Mouse (Mus musculus) right cerebral cortex, postnatal 10 days (tissue): ENCODE results near the gene Kif2c.
A peak's percentile ranks its signal among the peaks of the same experiment; 100 is the strongest.
"Not testable (repeated sequence)": the region's sequence is repeated elsewhere in the genome, so short reads cannot be mapped to it uniquely, and the experiment has no call there.

Experiments
- DNase-seq, 2 experiments: peaks; one replicate each; pipeline ENCODE4 v3.0.0; 2021; ENCODE audit warnings: low spot score in 2 of 2

Kif2c gene

DNA sequence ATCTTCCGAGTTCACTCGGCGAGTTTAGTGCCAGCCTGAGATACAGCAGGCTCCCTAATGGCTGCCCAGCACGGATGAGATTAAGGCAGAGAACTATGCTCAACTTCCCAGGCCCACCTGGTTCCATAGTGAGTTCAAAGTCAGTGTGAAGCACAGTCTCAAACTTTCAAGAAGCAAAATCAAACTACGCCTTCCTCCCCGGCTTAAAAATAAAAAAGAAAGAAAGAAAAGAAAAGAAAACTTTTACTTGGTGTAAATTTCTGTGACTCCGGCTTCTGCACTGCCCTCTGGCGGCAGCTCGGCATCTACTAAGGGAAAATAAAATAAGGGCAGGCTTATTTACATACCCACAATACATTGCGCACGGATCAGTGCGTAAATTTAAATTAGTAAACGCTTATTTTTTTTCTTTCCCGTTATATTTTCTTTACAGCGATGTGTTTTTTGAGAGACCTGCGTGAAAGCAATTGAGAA, 7.0 kb upstream of the Kif2c start:
- peak; percentile 87 to 91 for DNase-seq

DNA sequence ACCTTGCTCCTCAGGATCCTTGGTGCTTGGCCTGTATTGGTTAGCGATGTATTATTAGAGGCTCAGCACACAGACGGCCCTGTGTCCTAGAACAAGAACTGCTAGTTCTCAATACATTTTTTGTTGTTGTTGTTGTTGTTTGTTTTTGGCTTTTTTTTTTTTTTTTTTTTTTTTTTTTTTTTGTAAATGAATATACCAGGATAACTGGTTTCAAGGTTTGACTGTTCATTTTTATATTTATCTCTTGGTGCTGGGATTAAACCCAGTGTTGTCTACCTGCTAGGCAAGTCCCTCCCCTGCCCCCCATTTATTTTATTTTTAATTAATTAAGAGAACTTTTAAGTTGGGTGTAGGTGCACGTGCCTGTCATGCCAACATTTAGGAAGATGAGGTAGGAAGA, 6.5 kb upstream of the Kif2c start:
- no peak for DNase-seq

DNA sequence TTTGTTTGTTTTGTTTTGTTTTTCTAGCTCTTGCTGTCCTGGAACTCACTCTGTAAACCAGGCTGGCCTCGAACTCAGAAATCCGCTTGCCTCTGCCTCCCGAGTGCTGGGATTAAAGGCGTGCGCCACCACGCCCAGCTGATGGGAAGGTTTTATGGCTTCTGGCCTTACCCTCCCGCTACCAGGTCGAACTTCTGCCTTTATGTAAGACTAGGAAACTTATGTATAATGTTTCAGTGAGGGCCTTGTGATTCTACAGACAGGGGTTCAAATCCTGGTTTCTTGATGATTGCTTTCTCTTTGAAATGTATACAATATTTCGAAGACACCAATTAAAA, 289 bp upstream of the Kif2c start:
- not testable (repeated sequence) for DNase-seq

DNA sequence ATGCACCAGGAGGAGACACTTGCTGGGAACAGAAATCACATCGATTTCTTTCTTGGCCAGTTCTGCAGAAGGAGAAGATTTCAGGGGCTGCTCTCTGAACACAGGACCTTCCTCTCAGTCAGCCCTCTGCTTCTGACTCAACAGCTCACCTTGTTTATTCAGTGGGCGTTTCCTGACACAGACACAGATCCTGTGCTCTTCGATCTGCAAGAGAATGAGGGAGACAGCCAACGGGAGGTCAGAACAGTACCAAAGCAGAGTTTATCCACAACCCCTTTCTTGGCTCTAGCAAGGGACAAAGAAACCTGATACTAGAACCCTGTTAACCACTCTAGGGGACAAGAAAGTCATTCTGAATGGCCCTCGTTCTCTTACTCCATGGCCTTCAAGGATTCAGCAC, 12.5 kb downstream of the Kif2c start:
- DNase-seq = no peak

DNA sequence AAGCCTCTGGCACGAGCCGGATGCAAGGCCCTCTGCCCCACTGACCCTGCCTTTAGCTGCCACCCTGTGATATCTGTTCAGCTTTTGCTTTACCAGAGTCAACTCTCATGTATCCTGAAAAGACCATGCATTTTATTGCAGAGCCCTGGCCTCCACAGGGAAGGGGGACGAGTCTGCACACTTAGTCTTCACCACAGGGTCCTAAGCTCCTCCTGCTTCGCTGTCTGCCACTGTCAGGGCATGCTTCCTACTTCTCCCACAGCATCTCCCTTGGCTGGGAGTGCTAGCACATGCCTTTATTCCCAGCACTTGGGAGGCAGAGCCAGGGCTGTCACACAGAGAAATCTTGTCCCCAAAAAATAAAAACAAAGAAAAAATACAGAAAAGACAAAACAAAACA, 21.3 kb downstream of the Kif2c start:
- no peak for DNase-seq

DNA sequence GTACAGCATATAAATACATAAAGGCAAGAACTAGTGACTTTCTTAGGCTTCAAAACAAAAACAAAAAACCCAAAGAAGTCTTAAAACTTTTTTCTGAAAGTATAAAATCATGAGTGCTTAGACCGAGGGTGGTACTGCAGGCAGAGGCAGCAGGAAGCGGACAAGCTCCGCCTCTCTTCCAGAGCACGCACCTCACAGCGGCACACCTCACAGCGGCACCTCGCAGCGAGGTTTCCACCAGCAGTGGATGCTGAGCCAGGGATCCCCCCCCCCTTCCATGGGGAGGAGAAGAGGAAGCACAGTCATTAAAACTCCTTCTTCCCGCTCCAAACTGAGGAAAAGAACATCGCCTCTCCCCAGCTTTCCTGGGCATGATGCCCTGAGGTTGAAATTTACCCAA, 22.8 kb downstream of the Kif2c start:
- no peak for DNase-seq

DNA sequence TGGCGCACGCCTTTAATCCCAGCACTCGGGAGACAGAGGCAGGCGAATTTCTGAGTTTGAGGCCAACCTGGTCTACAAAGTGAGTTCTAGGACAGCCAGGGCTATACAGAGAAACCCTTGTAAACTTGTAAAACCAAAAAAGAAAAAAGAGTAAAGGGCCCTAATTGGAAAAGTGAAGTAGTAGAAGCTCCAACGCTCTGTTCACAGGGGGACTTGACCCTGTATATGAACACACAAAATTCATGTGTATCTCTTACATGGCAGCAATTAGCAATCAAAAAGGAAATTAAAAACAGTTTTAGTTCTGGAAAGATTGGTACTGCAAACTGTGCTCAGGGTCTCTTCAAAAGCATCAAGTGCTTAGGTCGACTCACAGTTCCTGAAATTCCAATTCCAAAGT, 26.1 kb downstream of the Kif2c start:
- DNase-seq = no peak

DNA sequence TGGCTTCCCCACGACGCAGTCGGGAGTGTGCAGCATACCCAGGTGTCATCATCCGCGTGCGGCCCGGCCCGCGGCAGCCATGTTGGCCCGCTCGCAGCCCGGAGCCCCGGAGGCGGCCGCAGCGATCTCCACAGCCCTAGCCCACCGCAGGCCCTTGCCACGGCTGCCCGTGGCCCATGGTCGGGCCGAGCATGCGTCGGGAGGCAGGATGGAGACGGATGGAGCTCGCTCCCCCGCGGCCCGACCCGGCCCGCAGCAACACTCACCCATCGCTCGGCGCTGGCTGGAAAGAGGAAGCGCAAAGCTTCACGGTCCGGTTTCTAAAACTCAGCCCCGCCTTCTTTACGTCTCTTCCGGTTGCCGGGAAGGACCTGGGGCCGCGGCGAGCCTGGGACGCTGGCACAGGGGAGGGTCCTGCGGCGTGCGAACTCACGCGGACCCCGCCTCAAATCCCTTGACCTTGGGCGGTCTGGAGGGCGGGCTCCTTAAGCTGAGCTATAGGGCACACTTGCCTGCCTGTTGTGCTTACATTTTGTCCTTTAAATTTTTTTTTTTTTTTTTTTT, 26.6 kb downstream of the Kif2c start, which contains the start of gene Rps8:
Gene Rps8 (minus strand): TSS at position 452 of the 564 bp plus-strand sequence.
- DNase-seq = peak; percentile 92

DNA sequence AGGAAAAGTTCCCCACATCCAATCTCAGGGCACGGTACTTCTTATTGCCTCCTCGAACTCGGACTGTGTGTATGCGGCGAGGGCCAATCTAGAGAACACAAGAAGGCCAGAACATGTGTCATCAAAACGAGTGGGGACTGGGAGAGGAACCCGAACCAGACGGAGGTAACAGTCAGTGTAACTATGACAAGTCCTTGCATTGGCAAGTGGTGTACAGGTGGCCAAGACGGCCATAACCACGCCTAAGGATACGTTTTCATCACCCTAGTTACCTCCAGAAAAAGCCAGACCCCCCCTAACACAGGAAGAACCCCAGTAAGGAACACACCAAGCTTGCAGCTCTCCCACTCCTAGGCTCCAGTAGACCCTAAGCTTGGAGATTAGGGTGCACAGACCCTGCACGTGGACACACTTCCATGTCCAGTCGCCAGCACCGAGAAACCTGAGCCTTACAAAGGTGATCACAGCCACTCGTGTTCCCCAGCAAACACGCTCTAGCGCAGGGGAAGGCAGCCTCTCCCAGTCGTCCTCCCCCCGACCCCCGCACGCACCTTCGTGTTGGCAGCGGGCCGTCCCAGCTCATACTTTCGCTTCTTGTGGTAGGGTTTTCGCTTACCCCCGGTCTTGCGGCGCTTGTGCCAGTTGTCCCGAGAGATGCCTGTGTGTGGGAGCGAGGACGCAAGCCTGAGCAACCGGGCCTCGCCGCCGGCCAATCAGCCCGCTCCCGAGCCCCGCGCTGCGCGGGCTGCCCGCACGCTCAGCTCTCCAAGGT, 27.2 kb downstream of the Kif2c start:
- peak in 1 of 2 experiments; percentile 33 for DNase-seq

DNA sequence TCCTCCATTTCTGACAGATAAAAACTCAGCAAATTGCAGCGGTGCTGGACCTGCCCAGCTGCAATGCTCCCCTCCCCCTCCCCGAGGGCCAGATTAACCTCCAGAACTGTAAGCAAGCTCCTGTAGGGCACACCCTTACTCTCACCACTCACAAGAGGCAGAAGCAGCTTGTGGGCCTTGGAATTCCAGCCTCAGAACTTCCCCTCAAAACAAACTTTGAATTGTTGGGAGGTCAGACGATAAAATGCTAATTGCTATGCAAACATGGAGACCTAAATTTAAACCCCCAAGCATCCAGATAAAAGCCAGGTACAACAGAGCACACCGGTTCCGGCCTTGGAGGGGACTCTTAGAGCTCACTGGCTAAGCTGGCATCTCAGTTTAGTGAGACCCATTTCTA, 29.7 kb downstream of the Kif2c start:
- DNase-seq = peak in 1 of 2 experiments; percentile 24

DNA sequence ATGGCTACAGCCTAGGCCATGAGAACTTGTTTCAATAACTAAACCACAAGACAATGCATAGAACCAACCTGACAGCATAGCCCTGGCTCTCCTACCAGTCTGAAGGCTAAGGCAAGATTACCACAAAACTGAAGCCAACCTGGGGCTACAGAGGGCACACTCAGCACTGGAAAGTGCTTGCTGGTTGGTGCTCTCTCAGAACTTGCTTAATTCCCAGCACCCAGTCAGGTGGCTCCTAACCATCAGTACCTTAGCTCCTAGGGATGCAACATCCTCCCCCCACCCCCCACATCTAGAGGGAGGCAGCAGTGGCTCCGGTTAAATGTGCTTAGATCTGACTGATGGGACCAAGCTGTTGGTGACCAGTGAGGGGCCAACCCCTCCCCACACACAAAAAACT, 31.0 kb downstream of the Kif2c start:
- no peak for DNase-seq

DNA sequence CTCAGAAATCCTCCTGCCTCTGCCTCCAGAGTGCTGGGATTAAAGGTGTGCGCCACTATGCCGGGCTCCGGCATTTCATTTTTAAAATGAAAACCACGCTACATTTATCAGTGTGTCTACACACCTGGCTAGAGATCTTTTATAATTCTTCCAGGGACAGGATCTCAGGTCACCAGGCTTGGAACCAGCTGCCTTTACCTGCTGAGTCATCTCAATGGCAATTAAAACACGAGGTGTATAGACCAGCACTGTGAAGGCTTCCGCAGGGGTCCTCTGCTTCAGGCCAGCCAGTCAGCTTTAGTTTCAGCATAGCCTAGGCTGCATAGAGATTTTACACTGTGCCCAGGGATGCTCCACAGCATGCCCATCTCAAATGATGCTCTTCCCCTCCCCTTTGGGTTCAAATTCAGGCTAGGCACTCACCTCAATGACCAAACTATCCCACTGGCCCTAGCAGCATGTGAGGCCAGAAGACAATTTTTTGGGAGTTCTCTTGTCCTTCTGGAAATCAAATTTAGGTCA, 32.2 kb downstream of the Kif2c start:
- no peak for DNase-seq

DNA sequence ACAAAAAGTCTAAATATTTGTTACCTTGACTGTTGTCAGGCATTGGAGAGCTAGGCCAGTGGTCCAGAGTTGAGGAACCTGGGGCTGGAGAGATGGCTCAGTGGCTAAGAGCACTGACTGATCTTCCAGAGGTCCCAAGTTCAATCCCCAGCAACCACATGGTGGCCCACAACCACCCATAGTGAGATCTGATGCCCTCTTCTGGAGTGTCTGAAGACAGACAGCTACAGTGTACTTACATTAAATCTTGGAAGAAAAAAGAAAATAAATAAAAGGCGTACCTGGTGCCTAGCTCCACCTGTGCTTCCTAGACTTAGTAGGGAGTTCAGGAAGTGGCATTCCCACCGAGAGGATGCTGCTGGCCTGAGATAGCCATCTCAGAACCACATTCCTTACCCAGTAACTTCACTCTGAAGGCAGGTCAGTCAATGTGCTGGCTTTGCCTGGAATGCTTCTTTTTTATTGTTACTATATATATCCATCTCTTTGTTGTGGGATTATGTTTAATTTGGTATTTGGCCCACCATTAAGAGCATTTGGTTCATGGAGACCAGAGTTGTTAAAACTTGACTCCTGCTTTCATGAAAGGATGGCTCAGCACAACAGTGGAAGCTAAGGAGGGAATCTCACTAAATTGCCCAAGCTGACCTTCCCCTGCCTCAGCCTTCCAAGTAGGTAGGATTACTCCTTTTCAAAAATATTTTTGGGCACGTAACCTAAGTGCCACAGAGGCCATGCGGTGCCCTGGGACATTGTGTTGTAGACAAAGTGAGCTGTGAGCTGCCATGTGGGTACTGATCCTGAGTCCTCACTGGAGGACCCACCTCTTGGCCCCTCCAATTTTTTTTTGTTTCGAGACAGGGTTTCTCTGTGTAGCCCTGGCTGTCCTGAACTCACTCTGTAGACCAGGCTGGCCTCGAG, 32.9 kb downstream of the Kif2c start:
- peak in 1 of 2 experiments; percentile 23 for DNase-seq

DNA sequence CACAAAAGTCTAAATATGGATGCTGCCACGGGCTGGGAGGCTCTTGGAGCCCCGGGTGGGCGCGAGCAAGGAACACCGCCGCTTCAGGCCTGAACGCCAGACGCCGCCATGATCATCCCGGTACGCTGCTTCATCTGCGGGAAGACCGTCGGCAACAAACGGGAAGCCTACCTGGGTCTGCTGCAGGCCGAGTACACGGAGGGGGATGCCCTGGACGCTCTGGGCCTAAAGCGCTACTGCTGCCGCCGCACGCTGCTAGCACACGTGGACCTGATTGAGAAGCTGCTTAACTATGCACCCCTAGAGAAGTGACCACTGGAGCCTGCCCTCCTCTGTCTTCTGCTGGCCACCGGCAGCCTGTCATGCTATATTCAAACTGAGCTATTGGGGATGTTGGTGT, 33.6 kb downstream of the Kif2c start:
- peak in 1 of 2 experiments; percentile 30 for DNase-seq

DNA sequence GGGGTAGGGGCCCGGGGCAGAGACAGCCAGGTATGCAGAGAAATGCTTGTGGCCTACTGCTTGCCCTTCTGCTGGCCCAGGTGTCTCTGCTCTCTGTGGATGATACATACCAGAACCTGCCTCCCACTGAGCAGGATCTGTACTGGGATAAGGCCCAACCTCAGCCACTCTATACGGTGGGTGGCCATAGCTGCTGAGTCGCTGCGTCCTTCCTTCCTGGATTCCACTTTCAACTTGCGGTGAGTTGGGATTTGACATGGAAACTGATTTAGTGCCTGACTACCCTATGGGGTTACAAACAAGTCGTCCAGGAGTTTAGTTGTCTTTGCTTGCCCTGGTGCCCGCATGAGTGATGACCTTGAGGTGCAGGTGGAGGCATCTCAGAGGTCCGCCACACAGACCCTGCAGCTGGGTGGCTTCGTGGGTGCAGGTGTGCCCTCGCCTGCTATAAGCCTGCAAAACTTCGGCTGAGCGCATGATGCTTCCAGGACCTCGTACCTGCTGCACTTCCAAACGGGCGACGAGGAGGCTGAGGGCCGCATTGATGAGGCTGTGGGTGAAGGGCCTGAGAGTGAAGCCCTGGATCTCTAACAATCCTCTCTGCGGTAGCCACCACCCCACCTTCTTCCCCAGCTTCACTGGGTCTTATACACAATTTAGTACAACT, 34.3 kb downstream of the Kif2c start:
- peak in 1 of 2 experiments; percentile 35 for DNase-seq

DNA sequence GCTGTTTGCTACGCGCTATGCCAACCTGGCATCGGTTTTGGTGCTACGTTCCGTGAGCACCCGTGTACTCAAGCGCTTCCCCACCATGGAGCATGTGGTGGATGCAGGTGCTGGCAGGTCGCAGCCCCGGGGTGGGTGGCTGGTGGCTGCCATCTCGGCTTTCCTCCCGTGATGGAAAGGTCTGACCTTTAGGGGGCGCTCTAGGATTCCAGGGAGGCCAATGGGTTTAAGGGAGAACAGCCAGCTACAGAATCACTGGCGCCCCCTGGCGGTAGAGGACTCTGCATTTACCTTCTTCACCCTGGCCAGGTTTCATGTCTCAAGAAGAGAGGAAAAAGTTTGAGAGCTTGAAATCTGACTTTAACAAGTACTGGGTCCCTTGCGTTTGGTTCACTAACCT, 36.3 kb downstream of the Kif2c start:
- peak; percentile 58 to 79 for DNase-seq

DNA sequence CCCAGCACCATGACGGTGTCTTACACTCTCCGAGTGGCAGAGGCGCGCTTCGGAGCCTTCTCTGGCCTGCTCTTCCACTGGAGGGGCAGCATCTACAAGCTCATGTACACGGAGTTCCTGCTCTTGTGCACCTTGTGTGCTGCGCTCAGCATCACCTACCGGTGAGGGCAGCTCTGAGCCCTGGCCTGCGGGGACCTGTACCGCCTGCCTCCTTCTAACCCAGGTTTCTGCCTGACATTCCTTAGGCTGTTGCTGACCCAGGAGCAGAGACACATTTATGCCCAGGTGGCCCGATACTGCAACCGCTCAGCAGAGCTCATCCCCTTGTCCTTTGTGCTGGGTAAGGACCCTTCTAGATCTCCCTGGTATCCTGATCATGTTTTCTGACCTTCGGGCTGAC, 37.2 kb downstream of the Kif2c start:
- peak in 1 of 2 experiments; percentile 21 for DNase-seq

DNA sequence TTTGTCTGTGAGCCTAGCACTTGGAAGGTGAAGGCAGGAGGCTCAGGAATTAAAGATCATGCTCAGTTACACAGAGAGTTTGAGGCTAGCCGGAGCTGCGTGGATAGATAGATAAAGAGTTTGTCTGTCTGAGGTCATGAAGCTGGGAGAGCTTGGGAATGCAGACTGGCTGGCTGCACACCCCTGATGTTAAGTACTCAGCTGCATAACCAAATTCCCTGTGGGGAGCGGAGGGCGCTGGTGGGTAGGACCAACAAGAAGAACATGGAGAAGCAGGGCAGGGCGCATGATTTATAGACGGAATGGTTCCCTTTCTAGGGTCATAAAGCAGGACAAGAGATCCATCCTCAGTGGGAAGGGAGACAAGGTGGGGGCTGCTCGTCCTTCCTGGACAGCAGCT, 39.4 kb downstream of the Kif2c start:
- no peak for DNase-seq

DNA sequence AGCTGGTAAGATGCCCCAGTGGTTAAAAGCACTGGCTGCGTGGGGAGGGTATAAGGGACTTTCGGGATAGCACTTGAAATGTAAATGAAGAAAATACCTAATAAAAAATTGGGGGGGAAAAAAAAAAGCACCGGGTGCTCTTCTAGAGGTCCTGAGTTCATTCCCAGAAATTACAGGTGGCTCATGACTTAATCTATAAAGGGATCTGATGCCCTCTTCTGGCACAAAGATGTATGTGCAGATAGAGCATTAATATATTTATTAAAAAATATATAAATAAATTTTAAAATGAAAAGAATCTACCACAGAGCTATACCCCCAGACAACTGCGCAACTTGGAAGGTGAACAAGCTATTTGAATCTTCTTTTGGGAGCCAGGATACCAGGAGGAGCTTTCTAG, 41.8 kb downstream of the Kif2c start:
- DNase-seq = no peak

DNA sequence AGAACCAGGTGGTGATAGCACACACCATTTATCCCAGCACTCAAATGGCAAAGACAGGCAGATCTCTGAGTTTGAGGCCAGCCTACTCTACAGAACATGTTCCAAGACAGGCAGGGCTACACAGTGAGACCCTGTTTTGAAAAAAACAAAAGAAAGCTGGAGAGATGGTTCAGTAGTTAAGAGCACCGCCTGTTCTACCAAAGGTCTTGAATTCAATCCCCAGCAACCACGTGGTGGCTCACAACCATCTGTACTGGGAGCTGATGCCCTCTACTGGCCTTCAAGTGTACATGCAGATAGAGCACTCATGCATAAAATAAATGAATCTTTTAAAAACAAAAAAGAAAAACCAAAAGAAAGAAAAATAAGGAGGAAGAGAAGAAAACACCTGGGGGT, 43.2 kb downstream of the Kif2c start:
- DNase-seq = no peak
